Mouse (Mus musculus) MEL (cell line): ENCODE results near the gene Try4. TPM values are rescaled to one million over a fixed set of nuclear protein-coding genes. Genes with fewer than 3 reads are reported as not detected.

Experiments
- DNase-seq: peaks from one replicate; pipeline ENCODE4 v3.0.0; 2011; ENCODE audit warnings: low read depth, low spot score
- H3K27ac ChIP-seq: 2 replicates; pipeline ENCODE4 v1.5.1; 2012; ENCODE audit warnings: low read depth, mild to moderate bottlenecking, control low read depth, low read length, moderate library complexity; ENCODE audit not compliant: control insufficient read depth
- H3K27me3 ChIP-seq, 2 experiments: fragments of 150-350 bp in 1 of 2; sonication (generic) in 1 of 2; 2 replicates each; pipeline ENCODE4 v1.6.1; 2012; ENCODE audit warnings: low read length in 2 of 2, mild to moderate bottlenecking in 2 of 2, improper control_type of control experiment in 1 of 2, moderate library complexity in 1 of 2; ENCODE audit not compliant: insufficient read depth in 2 of 2, control insufficient read depth in 1 of 2
- H3K36me3 ChIP-seq, 2 experiments: 2 replicates each; pipeline ENCODE4 v1.6.1; 2012 to 2014; ENCODE audit warnings: low read length in 2 of 2, improper control_type of control experiment in 1 of 2, inconsistent platforms in 1 of 2, mild to moderate bottlenecking in 1 of 2; ENCODE audit not compliant: insufficient read depth in 2 of 2, control insufficient read depth in 1 of 2
- H3K4me1 ChIP-seq, 2 experiments: fragments of 150-350 bp in 1 of 2; sonication (generic) in 1 of 2; 2 replicates each; pipeline ENCODE4 v1.6.1; 2012; ENCODE audit warnings: low read length in 2 of 2, improper control_type of control experiment in 1 of 2, mild to moderate bottlenecking in 1 of 2; ENCODE audit not compliant: insufficient read depth in 2 of 2, control insufficient read depth in 1 of 2
- H3K4me3 ChIP-seq, 2 experiments: fragments of 150-350 bp in 1 of 2; sonication (generic) in 1 of 2; 2 replicates each; pipeline ENCODE4 v1.5.1; 2012; ENCODE audit warnings: low read depth in 2 of 2, low read length in 2 of 2, mild to moderate bottlenecking in 2 of 2, moderate library complexity in 2 of 2, control low read depth in 1 of 2, improper control_type of control experiment in 1 of 2; ENCODE audit not compliant: control insufficient read depth in 1 of 2, insufficient read depth in 1 of 2
- H3K79me2 ChIP-seq: 2 replicates; pipeline ENCODE4 v1.6.1; 2012; ENCODE audit warnings: mild to moderate bottlenecking, low read length, moderate library complexity; ENCODE audit not compliant: control insufficient read depth, poor library complexity, insufficient read depth
- H3K9ac ChIP-seq: 2 replicates; pipeline ENCODE4 v1.6.1; 2012; ENCODE audit warnings: low read depth, mild to moderate bottlenecking, control low read depth, low read length, moderate library complexity; ENCODE audit not compliant: control insufficient read depth, poor library complexity, severe bottlenecking
- H3K9me3 ChIP-seq: fragments of 150-350 bp; sonication (generic); replicated peaks from 2 replicates; pipeline ENCODE4 v1.6.1; 2012; ENCODE audit warnings: mild to moderate bottlenecking, low read length, improper control_type of control experiment, moderate library complexity; ENCODE audit not compliant: insufficient read depth
- BHLHE40 ChIP-seq: IDR thresholded peaks from 2 replicates; pipeline ENCODE4 v1.6.1; 2012; ENCODE audit warnings: low read depth, mild to moderate bottlenecking, inconsistent platforms, low read length, improper control_type of control experiment, borderline replicate concordance
- CHD1 ChIP-seq: IDR thresholded peaks from 2 replicates; pipeline ENCODE4 v1.6.1; 2012; ENCODE audit warnings: low read depth, mild to moderate bottlenecking, inconsistent platforms, low read length, improper control_type of control experiment
- CHD2 ChIP-seq: IDR thresholded peaks from 2 replicates; pipeline ENCODE4 v1.6.1; 2011; ENCODE audit warnings: low read length, improper control_type of control experiment
- CTCF ChIP-seq, 3 experiments: IDR thresholded peaks in 2 of 3; conservative IDR thresholded peaks in 1 of 3; 2 replicates each; pipeline ENCODE4 v1.5.1; 2011 to 2012; ENCODE audit warnings: low read length in 3 of 3, low read depth in 2 of 3, mild to moderate bottlenecking in 2 of 3, improper control_type of control experiment in 1 of 3, inconsistent platforms in 1 of 3, mixed read lengths in 1 of 3, moderate library complexity in 1 of 3; ENCODE audit not compliant: control insufficient read depth in 1 of 3, insufficient read depth in 1 of 3, poor library complexity in 1 of 3, severe bottlenecking in 1 of 3
- ELF1 ChIP-seq: IDR thresholded peaks from 2 replicates; pipeline ENCODE4 v1.6.1; 2014; ENCODE audit warnings: low read depth, mild to moderate bottlenecking, inconsistent platforms, low read length, improper control_type of control experiment, moderate library complexity
- EP300 ChIP-seq, 2 experiments: IDR thresholded peaks; 2 replicates each; pipeline ENCODE4 v1.6.1; 2011; ENCODE audit warnings: improper control_type of control experiment in 2 of 2, low read length in 2 of 2, low read depth in 1 of 2, mild to moderate bottlenecking in 1 of 2
- GATA1 ChIP-seq: IDR thresholded peaks from 2 replicates; pipeline ENCODE4 v1.6.1; 2011; ENCODE audit warnings: low read depth, low read length, improper control_type of control experiment
- HCFC1 ChIP-seq: IDR thresholded peaks from 2 replicates; pipeline ENCODE4 v1.6.1; 2012; ENCODE audit warnings: low read depth, mild to moderate bottlenecking, inconsistent platforms, low read length, improper control_type of control experiment, moderate library complexity
- JUND ChIP-seq: IDR thresholded peaks from 2 replicates; pipeline ENCODE4 v1.6.1; 2011; ENCODE audit warnings: low read depth, mild to moderate bottlenecking, improper control_type of control experiment, low read length
- MAFK ChIP-seq: IDR thresholded peaks from 2 replicates; pipeline ENCODE4 v1.6.1; 2011; ENCODE audit warnings: low read depth, mild to moderate bottlenecking, low read length, improper control_type of control experiment, borderline replicate concordance
- MXI1 ChIP-seq: IDR thresholded peaks from 2 replicates; pipeline ENCODE4 v1.6.1; 2011; ENCODE audit warnings: mild to moderate bottlenecking, low read depth, low read length, improper control_type of control experiment
- MYB ChIP-seq: IDR thresholded peaks from 2 replicates; pipeline ENCODE4 v1.6.1; 2011; ENCODE audit warnings: mild to moderate bottlenecking, low read depth, low read length, improper control_type of control experiment
- NRF1 ChIP-seq: IDR thresholded peaks from 2 replicates; pipeline ENCODE4 v1.6.1; 2014; ENCODE audit warnings: low read depth, mild to moderate bottlenecking, inconsistent platforms, low read length, improper control_type of control experiment, moderate library complexity; ENCODE audit not compliant: poor library complexity, insufficient read depth, severe bottlenecking
- POLR2AphosphoS2 ChIP-seq: IDR thresholded peaks from 2 replicates; pipeline ENCODE4 v1.6.1; 2011; ENCODE audit warnings: low read length, improper control_type of control experiment
- RAD21 ChIP-seq: IDR thresholded peaks from 2 replicates; pipeline ENCODE4 v1.6.1; 2011; ENCODE audit warnings: mild to moderate bottlenecking, low read depth, low read length, improper control_type of control experiment
- RCOR1 ChIP-seq: IDR thresholded peaks from 2 replicates; pipeline ENCODE4 v1.6.1; 2012; ENCODE audit warnings: low read depth, mild to moderate bottlenecking, inconsistent platforms, low read length, improper control_type of control experiment
- SIN3A ChIP-seq: IDR thresholded peaks from 2 replicates; pipeline ENCODE4 v1.6.1; 2012; ENCODE audit warnings: low read length, improper control_type of control experiment, inconsistent platforms
- SMC3 ChIP-seq: IDR thresholded peaks from 2 replicates; pipeline ENCODE4 v1.6.1; 2011; ENCODE audit warnings: low read depth, low read length, improper control_type of control experiment
- TBP ChIP-seq: IDR thresholded peaks from 2 replicates; pipeline ENCODE4 v1.8.0; 2011; ENCODE audit warnings: low read depth, low read length, improper control_type of control experiment
- TCF12 ChIP-seq: IDR thresholded peaks from 2 replicates; pipeline ENCODE4 v1.6.1; 2014; ENCODE audit warnings: low read depth, mild to moderate bottlenecking, inconsistent platforms, low read length, improper control_type of control experiment, moderate library complexity
- UBTF ChIP-seq: IDR thresholded peaks from 2 replicates; pipeline ENCODE4 v1.6.1; 2012; ENCODE audit warnings: low read depth, mild to moderate bottlenecking, inconsistent platforms, low read length, improper control_type of control experiment, moderate library complexity, borderline replicate concordance; ENCODE audit not compliant: insufficient read depth
- ZNF384 ChIP-seq: IDR thresholded peaks from 2 replicates; pipeline ENCODE4 v1.6.1; 2012; ENCODE audit warnings: low read depth, mild to moderate bottlenecking, inconsistent platforms, low read length, improper control_type of control experiment
- polyA plus RNA-seq, 2 experiments: library from polyadenylated mRNA; stranded (reverse) in 1 of 2; unstranded in 1 of 2; fragments of >175 nt in 1 of 2; fragments of >200 nt in 1 of 2; gene quantifications; 2 replicates each; pipeline versions ENCODE4 v1.2.1 to v1.2.4; 2012; ENCODE audit warnings: low replicate concordance in 2 of 2, low read depth in 1 of 2; ENCODE audit not compliant: insufficient read length in 2 of 2, insufficient read depth in 1 of 2, missing spikeins in 1 of 2
- total RNA-seq: library from RNA; depleted of rRNA; stranded (reverse); fragments of 300-350 nt; gene quantifications from 2 replicates; pipeline ENCODE4 v1.2.3, GENCODE M21; 2012

Gene Try4
- total and polyA plus RNA-seq, 3 experiments = not detected

DNA sequence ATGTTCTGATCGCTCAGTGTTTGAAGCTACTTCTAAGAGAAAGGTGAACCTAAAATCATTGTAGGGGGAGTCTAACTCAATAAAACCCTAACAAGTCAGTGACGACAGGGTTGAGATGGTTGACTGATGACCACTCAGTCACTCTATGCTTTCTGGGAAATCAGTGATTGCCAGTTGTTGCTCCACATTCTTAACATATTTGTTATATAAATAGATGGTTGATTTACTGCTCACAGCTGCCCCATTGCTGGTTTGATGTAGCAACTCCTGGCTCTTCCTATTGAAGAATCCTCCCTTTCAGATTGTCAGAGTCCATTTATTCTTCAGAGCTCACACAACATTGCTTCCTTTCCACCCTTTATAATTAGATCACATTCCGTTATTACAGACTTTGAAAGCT is 44.6 kb upstream of the Try4 start:
- Histone ChIP-seq H3K4me1 (no peaks in the 10 kb centered on the region), H3K4me3 (no peak overlapping the region), H3K79me2 (no peaks in the 10 kb centered on the region)

DNA sequence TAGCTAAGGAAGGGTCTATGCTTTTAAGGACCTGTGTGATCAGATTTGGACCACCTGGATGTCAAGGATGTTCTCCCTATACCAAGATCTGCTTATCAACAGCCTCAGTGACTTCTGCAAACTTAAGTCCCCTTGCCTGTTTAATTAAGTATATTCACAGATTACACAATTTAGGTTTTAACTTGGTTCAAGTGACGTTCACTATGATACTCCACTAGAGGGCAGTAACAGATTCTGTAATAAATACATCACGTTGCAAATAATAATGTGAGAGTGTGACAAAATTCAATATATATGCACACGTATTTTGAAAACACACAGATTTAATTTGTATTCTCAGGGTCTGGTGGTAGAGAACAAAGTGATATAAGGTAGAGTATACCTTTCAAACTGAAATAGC is 39.3 kb upstream of the Try4 start:
- Histone ChIP-seq H3K27ac (no peak overlapping the region), H3K9me3 (no peaks in the 10 kb centered on the region), H3K4me3 (no peak overlapping the region), H3K4me1 (no peaks in the 10 kb centered on the region), H3K79me2 (no peaks in the 10 kb centered on the region), H3K27me3 (no peaks in the 10 kb centered on the region), H3K36me3 (no peaks in the 10 kb centered on the region), H3K9ac (no peak overlapping the region)
- TF ChIP-seq RAD21 (peak; percentile 55), MAFK (no peak), TBP (no peak), SMC3 (peak; percentile 53), CTCF (IDR thresholded peaks at IDR 0.05 in 2 of 3, conservative IDR thresholded peaks at IDR 0.05 in 1 of 3; ENCODE audit: control insufficient read depth in 1 of 3, insufficient read depth in 1 of 3, low read depth in 2 of 3, low read length in 3 of 3, poor library complexity in 1 of 3, severe bottlenecking in 1 of 3) (peak in 2 of 3 experiments; percentile 28 to 56; a peak in 3 of 6 replicates), POLR2AphosphoS2 (no peak), CHD2 (no peak), HCFC1 (no peak)
- DNase-seq = peak; percentile 15

More for the DNA sequence above, 44.6 kb upstream of the Try4 start:
- no peak for DNase-seq
- Histone ChIP-seq H3K36me3 (no peaks in the 10 kb centered on the region), H3K9ac (no peak overlapping the region), H3K27ac (no peak overlapping the region), H3K27me3 (no peaks in the 10 kb centered on the region), H3K9me3 (no peaks in the 10 kb centered on the region)
- TF ChIP-seq MYB (no peak), JUND (no peak), TCF12 (no peak), MXI1 (no peak), GATA1 (no peak), SIN3A (no peak), TBP (no peak), NRF1 (no peak), RCOR1 (no peak), EP300 (IDR thresholded peaks at IDR 0.05; ENCODE audit: low read depth in 1 of 2, low read length in 2 of 2) (no peak), ZNF384 (no peak), HCFC1 (no peak), CHD1 (no peak), BHLHE40 (no peak), UBTF (no peak), ELF1 (no peak)
